In the genomic region with DNA sequence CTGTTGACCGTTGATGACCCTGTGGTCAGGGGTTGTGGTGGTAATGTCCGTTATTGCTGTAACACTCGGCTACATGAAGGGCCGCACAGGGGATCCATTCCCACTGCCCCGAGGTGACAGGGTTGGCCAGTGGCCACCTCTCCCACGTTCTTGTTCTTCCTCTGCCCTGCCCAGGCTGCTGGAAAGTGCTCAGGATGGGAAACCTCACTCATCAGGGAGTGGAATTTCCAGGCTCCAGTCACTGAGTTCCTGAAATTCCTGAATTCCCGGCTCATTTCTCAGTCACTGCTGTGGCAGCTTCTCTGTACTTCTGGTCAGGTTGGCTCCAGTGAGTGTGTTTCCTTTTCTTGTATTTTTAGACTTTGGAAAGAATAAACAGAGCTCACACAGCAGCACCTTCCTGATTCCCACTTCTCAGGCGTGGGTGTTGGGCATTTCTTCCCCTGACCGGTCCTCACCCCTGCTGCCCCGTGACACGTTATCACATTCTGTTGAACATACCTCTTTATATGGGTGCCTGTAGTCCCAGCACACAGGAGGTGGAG, we compare ENCODE assay signal across 9 mouse cellular contexts. TPM values are rescaled to one million over a fixed set of nuclear protein-coding genes. Genes with fewer than 3 reads are reported as not detected.
DNase-seq lines count a peak whose midpoint lies in the region; ATAC-seq and TF ChIP-seq lines count a peak whose summit lies in the region.
"Had no signal": no experiment of that assay in that cellular context is flagged by ENCODE, and none has a peak within 500 bp of the region (broad histone marks: within the 10 kb centered on the region; RNA-seq: fewer than 3 reads in every experiment).

No protein-coding gene starts in this region.

- no peak overlapping the region for H3K4me3 ChIP-seq in embryonic fibroblast, embryonic 13.5 days (ENCODE audit: insufficient read depth, low read length)
- H3K4me3 ChIP-seq: embryonic facial prominence, embryonic 15.5 days had no signal

- no peak for TF ChIP-seq CTCF in embryonic fibroblast, embryonic 13.5 days (IDR thresholded peaks at IDR 0.05; ENCODE audit: borderline replicate concordance, insufficient read depth, low read length)

- H3K4me1 ChIP-seq in embryonic fibroblast, embryonic 13.5 days (ENCODE audit: control insufficient read depth, insufficient read depth, low read length) = peaks cover 5% of the 10 kb centered on the region; the same call in 1 of the 2 replicates

- ATAC-seq in megakaryocyte, adult 5-6 weeks (ENCODE audit: poor library complexity, severe bottlenecking) = peak; percentile 72
- no peak for ATAC-seq in megakaryocyte-erythroid progenitor cell, adult 5-6 weeks (replicated peaks; ENCODE audit: low FRiP score, low TSS enrichment, poor library complexity, severe bottlenecking)

- TF ChIP-seq POLR2A in embryonic fibroblast, embryonic 13.5 days (IDR thresholded peaks at IDR 0.05; ENCODE audit: low read depth, low read length) = no peak

- peak overlapping the region; percentile 70 for H3K27ac ChIP-seq in embryonic fibroblast, embryonic 13.5 days (ENCODE audit: insufficient read depth, low read length)
- H3K27ac ChIP-seq: embryonic facial prominence, embryonic 15.5 days had no signal

- peak; percentile 61 for DNase-seq in adrenal gland, adult 2 months
- DNase-seq in adrenal gland, postnatal 4 days (ENCODE audit: low spot score in 2 of 2) = no peak
- peak; percentile 72 for DNase-seq in kidney, adult 11 months
- no peak for DNase-seq in testis, postnatal 10 days (ENCODE audit: low spot score)
- no peak for DNase-seq in spleen, postnatal 14 days (ENCODE audit: low spot score in 2 of 2)

RNA-seq across cellular contexts. Expression of a gene that starts 15.0 kb away (rescaled TPM):
- total RNA-seq in adrenal gland, adult 2 months (2021) = 1 to 10 TPM; 3.9 to 4.0 TPM
- polyA plus RNA-seq in adrenal gland, adult 2 months (2012; rRNA removed) = 1.4 and 3.0 TPM in 2 replicates
- 1 to 10 TPM; 1.1 to 1.9 TPM for total RNA-seq in adrenal gland, postnatal 4 days (2021)
- 9.6 and 14.3 TPM in 2 replicates for polyA plus RNA-seq in embryonic fibroblast, embryonic 13.5 days (2011; ENCODE audit: insufficient read length, low read depth, missing spikeins)
- total RNA-seq in megakaryocyte, adult 5-6 weeks (2015) = 0.73 and 1.6 TPM in 2 replicates
- total RNA-seq in megakaryocyte, adult 5-6 weeks (2017) = 2.9 and 4.3 TPM in 2 replicates
- 0.64 TPM in 1 of 2 replicates, not detected in the other for total RNA-seq in megakaryocyte-erythroid progenitor cell, adult 5-6 weeks (2014; fragmentation: Nextera tagmentation)
- 0.61 TPM in 1 of 2 replicates, not detected in the other for total RNA-seq in megakaryocyte-erythroid progenitor cell, adult 5-6 weeks (2017)

RNA-seq across cellular contexts. Expression of a gene that starts 15.8 kb away (rescaled TPM):
- under 1 TPM; 0.32 to 0.62 TPM for total RNA-seq in adrenal gland, adult 2 months (2021)
- polyA plus RNA-seq in adrenal gland, adult 2 months (2012; rRNA removed) = 0.11 and 0.23 TPM in 2 replicates
- under 1 TPM; 0.48 to 0.87 TPM for total RNA-seq in adrenal gland, postnatal 4 days (2021)
- polyA plus RNA-seq in embryonic fibroblast, embryonic 13.5 days (2011; ENCODE audit: insufficient read length, low read depth, missing spikeins) = 2.7 and 3.2 TPM in 2 replicates
- not detected in 2 replicates for total RNA-seq in megakaryocyte, adult 5-6 weeks (2015)
- not detected in 2 replicates for total RNA-seq in megakaryocyte, adult 5-6 weeks (2017)
- not detected in 2 replicates for total RNA-seq in megakaryocyte-erythroid progenitor cell, adult 5-6 weeks (2014; fragmentation: Nextera tagmentation)
- not detected in 2 replicates for total RNA-seq in megakaryocyte-erythroid progenitor cell, adult 5-6 weeks (2017)

RNA-seq across cellular contexts. Expression of a gene that starts 29.5 kb away (rescaled TPM):
- total RNA-seq in adrenal gland, adult 2 months (2021) = 10 to 100 TPM; 65.5 to 84.6 TPM
- 25.6 and 27.7 TPM in 2 replicates for polyA plus RNA-seq in adrenal gland, adult 2 months (2012; rRNA removed)
- 10 to 100 TPM; 76.4 to 85.9 TPM for total RNA-seq in adrenal gland, postnatal 4 days (2021)
- polyA plus RNA-seq in embryonic fibroblast, embryonic 13.5 days (2011; ENCODE audit: insufficient read length, low read depth, missing spikeins) = 58.8 and 62.4 TPM in 2 replicates
- total RNA-seq in megakaryocyte, adult 5-6 weeks (2015) = 20.2 and 23.4 TPM in 2 replicates
- total RNA-seq in megakaryocyte, adult 5-6 weeks (2017) = 84.3 and 106 TPM in 2 replicates
- 79.8 and 96.4 TPM in 2 replicates for total RNA-seq in megakaryocyte-erythroid progenitor cell, adult 5-6 weeks (2014; fragmentation: Nextera tagmentation)
- total RNA-seq in megakaryocyte-erythroid progenitor cell, adult 5-6 weeks (2017) = 152 and 181 TPM in 2 replicates

RNA-seq across cellular contexts. Expression of a gene that starts 35.8 kb away (rescaled TPM):
- 1 to 10 TPM; 4.9 to 9.3 TPM for total RNA-seq in adrenal gland, adult 2 months (2021)
- 8.4 and 10.0 TPM in 2 replicates for polyA plus RNA-seq in adrenal gland, adult 2 months (2012; rRNA removed)
- 10 to 100 TPM; 15.9 to 19.1 TPM for total RNA-seq in adrenal gland, postnatal 4 days (2021)
- polyA plus RNA-seq in embryonic fibroblast, embryonic 13.5 days (2011; ENCODE audit: insufficient read length, low read depth, missing spikeins) = 48.6 and 57.3 TPM in 2 replicates
- total RNA-seq in megakaryocyte, adult 5-6 weeks (2015) = 0.40 TPM in 1 of 2 replicates, not detected in the other
- 0.33 and 1.4 TPM in 2 replicates for total RNA-seq in megakaryocyte, adult 5-6 weeks (2017)
- 5.5 and 6.1 TPM in 2 replicates for total RNA-seq in megakaryocyte-erythroid progenitor cell, adult 5-6 weeks (2014; fragmentation: Nextera tagmentation)
- 5.8 and 6.9 TPM in 2 replicates for total RNA-seq in megakaryocyte-erythroid progenitor cell, adult 5-6 weeks (2017)

Comparison
In these comparisons a context has a peak if more than half of its experiments do, and no peak if none do; other contexts are left out.
1. DNase-seq: peak in adrenal gland, adult 2 months (single experiment) and kidney, adult 11 months (single experiment); none in adrenal gland, postnatal 4 days (0 of 2), testis, postnatal 10 days (single experiment) and spleen, postnatal 14 days (0 of 2).